Mouse (Mus musculus) heart, postnatal 36 days (tissue): ENCODE measurements around the gene Slc24a3. TPM values are rescaled to one million over a fixed set of nuclear protein-coding genes. Genes with fewer than 3 reads are reported as not detected.

Source experiments
- DNase-seq, 2 experiments: peaks; one replicate each; pipeline ENCODE4 v3.0.0; 2021 to 2022
- intact Hi-C: fragments of 180-260 bp; cut with DNase I; formaldehyde crosslinking; loops from one replicate; pipeline ENCODE4 v1.15.1; 2025
- total RNA-seq, 2 experiments: library from RNA; stranded (reverse); gene quantifications; 2 replicates each; pipeline ENCODE4 v1.2.3; 2021

Slc24a3 gene
- 1 to 10 TPM; 2.8 to 3.0 TPM for total RNA-seq

- peak; percentile 72 to 81 for DNase-seq
Observed at GRCm38 (mm10) chr2:145167664-145168360, at the start of gene Slc24a3. TSS of gene Slc24a3 (plus strand) at chr2:145167754.

GRCm38 (mm10) chr2:145117762-145118161 lies 49.8 kb upstream of the Slc24a3 start:
- no peak for DNase-seq
- intact Hi-C loops = no loop called here

More at GRCm38 (mm10) chr2:145167664-145168360, at the start of gene Slc24a3:
- intact Hi-C loops = loop anchor here (1.0 kb wide), 1 partner anchor 349 kb away; no protein-coding TSS in a partner anchor

GRCm38 (mm10) chr2:145127747-145128146 lies 39.8 kb upstream of the Slc24a3 start:
- intact Hi-C loops = no loop called here
- no peak for DNase-seq

GRCm38 (mm10) chr2:145136625-145137291 lies 30.8 kb upstream of the Slc24a3 start:
- intact Hi-C loops = no loop called here
- DNase-seq = no peak

GRCm38 (mm10) chr2:145150407-145150806 lies 17.1 kb upstream of the Slc24a3 start:
- no peak for DNase-seq
- intact Hi-C loops = no loop called here

- DNase-seq = no peak
Observed at GRCm38 (mm10) chr2:145150821-145151220, 16.7 kb upstream of the Slc24a3 start.

GRCm38 (mm10) chr2:145152281-145152680 lies 15.3 kb upstream of the Slc24a3 start:
- intact Hi-C loops = no loop called here
- DNase-seq = no peak

More at GRCm38 (mm10) chr2:145150821-145151220, 16.7 kb upstream of the Slc24a3 start:
- intact Hi-C loops = no loop called here

GRCm38 (mm10) chr2:145158972-145159371 lies 8.6 kb upstream of the Slc24a3 start:
- intact Hi-C loops = no loop called here
- DNase-seq = no peak

- DNase-seq = peak; percentile 83 to 89
- intact Hi-C loops = loop anchor here (1.0 to 5.0 kb wide), 4 partner anchors 130 to 524 kb away; no protein-coding TSS in a partner anchor
Observed at GRCm38 (mm10) chr2:145161046-145161700, 6.4 kb upstream of the Slc24a3 start.

GRCm38 (mm10) chr2:145164086-145164485 lies 3.5 kb upstream of the Slc24a3 start:
- intact Hi-C loops = loop anchor here (5.0 kb wide), 1 partner anchor 527 kb away; no protein-coding TSS in a partner anchor
- no peak for DNase-seq

- no peak for DNase-seq
- intact Hi-C loops = loop anchor here (5.0 kb wide), 1 partner anchor 527 kb away; no protein-coding TSS in a partner anchor
Observed at GRCm38 (mm10) chr2:145164562-145164961, 3.0 kb upstream of the Slc24a3 start.

- DNase-seq = no peak
- intact Hi-C loops = no loop called here
Observed at GRCm38 (mm10) chr2:145165076-145165475, 2.5 kb upstream of the Slc24a3 start.

- intact Hi-C loops = no loop called here
- no peak for DNase-seq
Observed at GRCm38 (mm10) chr2:145165854-145166253, 1.7 kb upstream of the Slc24a3 start.

- intact Hi-C loops = loop anchor here (1.0 kb wide), 1 partner anchor 350 kb away; no protein-coding TSS in a partner anchor
- peak; percentile 64 to 69 for DNase-seq
Observed at GRCm38 (mm10) chr2:145167051-145167663, 397 bp upstream of the Slc24a3 start.

GRCm38 (mm10) chr2:145168405-145168971 lies 934 bp downstream of the Slc24a3 start:
- intact Hi-C loops = no loop called here
- DNase-seq = no peak

GRCm38 (mm10) chr2:145172978-145173655 lies 5.6 kb downstream of the Slc24a3 start:
- no peak for DNase-seq
- intact Hi-C loops = no loop called here

- intact Hi-C loops = no loop called here
- no peak for DNase-seq
Observed at GRCm38 (mm10) chr2:145175036-145175435, 7.5 kb downstream of the Slc24a3 start.

- intact Hi-C loops = no loop called here
- no peak for DNase-seq
Observed at GRCm38 (mm10) chr2:145182410-145182809, 14.9 kb downstream of the Slc24a3 start.

GRCm38 (mm10) chr2:145188828-145189227 lies 21.3 kb downstream of the Slc24a3 start:
- intact Hi-C loops = no loop called here

GRCm38 (mm10) chr2:145196043-145196442 lies 28.5 kb downstream of the Slc24a3 start:
- intact Hi-C loops = no loop called here
- DNase-seq = peak in 1 of 2 experiments; percentile 3

More at GRCm38 (mm10) chr2:145188828-145189227, 21.3 kb downstream of the Slc24a3 start:
- DNase-seq = no peak
